In genomic region chr5:31527117-31527680, GRCm38 (mm10) we compare ENCODE assay signal across 8 mouse cellular contexts. TPM values are rescaled to one million over a fixed set of nuclear protein-coding genes. Genes with fewer than 3 reads are reported as not detected.
DNase-seq lines count a peak whose midpoint lies in the region; ATAC-seq and TF ChIP-seq lines count a peak whose summit lies in the region.

No protein-coding gene starts in this region.

- peak; percentile 40; the same call in 1 of the 2 replicates for ATAC-seq in kidney, postnatal 0 days (replicated peaks; ENCODE audit: low FRiP score, low read depth)
- peak; percentile 43 for ATAC-seq in activated CD4-positive, CD25-positive, alpha-beta regulatory T cell, adult 4 months
- peak; percentile 24; the same call in 1 of the 2 replicates for ATAC-seq in heart, postnatal 0 days (ENCODE audit: insufficient read depth, low read depth)

- H3K9ac ChIP-seq in kidney, postnatal 0 days (ENCODE audit: low read depth, low read length): peak overlapping the region; percentile 88
- H3K9ac ChIP-seq in heart, postnatal 0 days (replicated peaks; ENCODE audit: low read depth, low read length): peak overlapping the region; percentile 78

- no peak for TF ChIP-seq EP300 in heart, postnatal 0 days (IDR thresholded peaks at IDR 0.05; ENCODE audit: low read depth)

- H3K4me3 ChIP-seq in kidney, postnatal 0 days (replicated peaks; ENCODE audit: low read depth, low read length): peak overlapping the region; percentile 94
- H3K4me3 ChIP-seq in heart, postnatal 0 days (ENCODE audit: low read depth, low read length): peak overlapping the region; percentile 92
- H3K4me3 ChIP-seq in macrophage (ENCODE audit: inconsistent target): peak overlapping the region; percentile 88

- H3K9me3 ChIP-seq in kidney, postnatal 0 days (replicated peaks; ENCODE audit: low read length): no peaks in the 10 kb centered on the region
- no peaks in the 10 kb centered on the region for H3K9me3 ChIP-seq in heart, postnatal 0 days (replicated peaks; ENCODE audit: control insufficient read depth, low read length)

- peaks cover 14% of the 10 kb centered on the region for H3K4me1 ChIP-seq in kidney, postnatal 0 days (replicated peaks; ENCODE audit: insufficient read depth, low read length)
- H3K4me1 ChIP-seq in heart, postnatal 0 days (ENCODE audit: control insufficient read depth, insufficient read depth): peaks cover 21% of the 10 kb centered on the region

- no peak for TF ChIP-seq CTCF in kidney, postnatal 0 days (IDR thresholded peaks at IDR 0.05; ENCODE audit: low read depth)
- TF ChIP-seq CTCF in heart, postnatal 0 days (IDR thresholded peaks at IDR 0.05; ENCODE audit: low read depth): no peak

- H3K79me2 ChIP-seq in macrophage (ENCODE audit: inconsistent target): peaks cover 51% of the 10 kb centered on the region

- DNase-seq in kidney, postnatal 0 days (ENCODE audit: low spot score): no peak
- no peak for DNase-seq in kidney, adult 18-20 months
- DNase-seq in heart, postnatal 0 days (ENCODE audit: low spot score): no peak
- DNase-seq in B cell, adult 2 months: no peak
- no peak for DNase-seq in ovary, postnatal 10 days (ENCODE audit: low spot score)
- no peak for DNase-seq in frontal cortex, postnatal 25 days (ENCODE audit: low spot score in 2 of 2)

- H3K27ac ChIP-seq in kidney, postnatal 0 days: peak overlapping the region; percentile 85
- peak overlapping the region; percentile 77 for H3K27ac ChIP-seq in heart, postnatal 0 days (ENCODE audit: low read depth)
- H3K27ac ChIP-seq in macrophage: peak overlapping the region; percentile 77

- peaks cover 31% of the 10 kb centered on the region for H3K36me3 ChIP-seq in kidney, postnatal 0 days (ENCODE audit: insufficient read depth, low read length)
- H3K36me3 ChIP-seq in heart, postnatal 0 days (replicated peaks; ENCODE audit: control insufficient read depth, insufficient read depth, low read length): peaks cover 30% of the 10 kb centered on the region
- peaks cover 31% of the 10 kb centered on the region for H3K36me3 ChIP-seq in macrophage (ENCODE audit: inconsistent target)

- H3K4me2 ChIP-seq in kidney, postnatal 0 days (ENCODE audit: low read length): peak overlapping the region; percentile 95
- H3K4me2 ChIP-seq in heart, postnatal 0 days (ENCODE audit: low read depth, low read length): peak overlapping the region; percentile 100

- WGBS in kidney, postnatal 0 days: 3% methylated on average over 40 of the region's 40 CpGs
- 3% methylated on average over 40 of the region's 40 CpGs for WGBS in heart, postnatal 0 days
- WGBS in macrophage (ENCODE audit: missing documents): 5% methylated on average over 40 of the region's 40 CpGs

- H3K27me3 ChIP-seq in kidney, postnatal 0 days (ENCODE audit: insufficient read depth, low read length): no peaks in the 10 kb centered on the region
- no peaks in the 10 kb centered on the region for H3K27me3 ChIP-seq in heart, postnatal 0 days (ENCODE audit: control insufficient read depth, insufficient read depth, low read length)

RNA-seq across cellular contexts. Expression of gene Slc4a1ap, which starts 0.4 kb away (rescaled TPM):
- polyA plus RNA-seq in kidney, postnatal 0 days (2015; fragmentation: Nextera tagmentation; extraction: Ambion mirVana): 18.6 and 21.7 TPM in 2 replicates
- 10 to 100 TPM; 25.9 to 26.9 TPM for polyA plus RNA-seq in activated CD4-positive, CD25-positive, alpha-beta regulatory T cell, adult 4 months (2017; shearing (Covaris generic))
- 7.6 and 19.9 TPM in 2 replicates for total RNA-seq in heart, postnatal 0 days (2014; rRNA removed; ENCODE audit: low replicate concordance)
- polyA plus RNA-seq in heart, postnatal 0 days (2015; fragmentation: Nextera tagmentation; extraction: Ambion mirVana): 14.3 and 14.4 TPM in 2 replicates
- total RNA-seq in macrophage (2018; cell fraction: chromatin; rRNA removed): 100 to 1,000 TPM in 3 of 26 experiments, 10 to 100 TPM in 23; 28.1 to 115 (median 73.0) TPM
- 10 to 100 TPM; 18.8 to 38.6 (median 29.6) TPM for total RNA-seq in macrophage (2018; cell fraction: cytosol; rRNA removed)
- total RNA-seq in macrophage (2018; cell fraction: nucleus; rRNA removed): 10 to 100 TPM; 19.6 to 78.1 (median 37.7) TPM
- 23.0 to 36.2 TPM (median 27.3 TPM) in 3 replicates for polyA plus RNA-seq in macrophage (2018)

RNA-seq across cellular contexts. Expression of gene Supt7l, which starts 0.4 kb away (rescaled TPM):
- 13.6 and 16.6 TPM in 2 replicates for polyA plus RNA-seq in kidney, postnatal 0 days (2015; fragmentation: Nextera tagmentation; extraction: Ambion mirVana)
- 10 to 100 TPM; 20.1 to 23.5 TPM for polyA plus RNA-seq in activated CD4-positive, CD25-positive, alpha-beta regulatory T cell, adult 4 months (2017; shearing (Covaris generic))
- total RNA-seq in heart, postnatal 0 days (2014; rRNA removed; ENCODE audit: low replicate concordance): 21.9 and 23.7 TPM in 2 replicates
- 12.1 and 13.5 TPM in 2 replicates for polyA plus RNA-seq in heart, postnatal 0 days (2015; fragmentation: Nextera tagmentation; extraction: Ambion mirVana)
- total RNA-seq in macrophage (2018; cell fraction: chromatin; rRNA removed): 10 to 100 TPM in 22 of 26 experiments, 1 to 10 TPM in 4; 5.2 to 38.6 (median 22.7) TPM
- 10 to 100 TPM in 23 of 26 experiments, 1 to 10 TPM in 3; 8.9 to 17.8 (median 15.0) TPM for total RNA-seq in macrophage (2018; cell fraction: cytosol; rRNA removed)
- 10 to 100 TPM in 22 of 26 experiments, 1 to 10 TPM in 4; 6.1 to 45.5 (median 19.1) TPM for total RNA-seq in macrophage (2018; cell fraction: nucleus; rRNA removed)
- polyA plus RNA-seq in macrophage (2018): 11.8 to 14.0 TPM (median 13.9 TPM) in 3 replicates

RNA-seq across cellular contexts. Expression of gene Gpn1, which starts 32.7 kb away (rescaled TPM):
- 41.2 and 45.5 TPM in 2 replicates for polyA plus RNA-seq in kidney, postnatal 0 days (2015; fragmentation: Nextera tagmentation; extraction: Ambion mirVana)
- polyA plus RNA-seq in activated CD4-positive, CD25-positive, alpha-beta regulatory T cell, adult 4 months (2017; shearing (Covaris generic)): 10 to 100 TPM; 38.6 to 47.4 TPM
- total RNA-seq in heart, postnatal 0 days (2014; rRNA removed; ENCODE audit: low replicate concordance): 14.4 and 31.3 TPM in 2 replicates
- polyA plus RNA-seq in heart, postnatal 0 days (2015; fragmentation: Nextera tagmentation; extraction: Ambion mirVana): 27.6 and 29.1 TPM in 2 replicates
- total RNA-seq in macrophage (2018; cell fraction: chromatin; rRNA removed): 10 to 100 TPM in 23 of 26 experiments, 1 to 10 TPM in 3; 5.4 to 38.2 (median 20.1) TPM
- 10 to 100 TPM in 11 of 26 experiments, 1 to 10 TPM in 15; 6.5 to 12.0 (median 9.6) TPM for total RNA-seq in macrophage (2018; cell fraction: cytosol; rRNA removed)
- 10 to 100 TPM in 14 of 26 experiments, 1 to 10 TPM in 12; 4.2 to 35.2 (median 11.1) TPM for total RNA-seq in macrophage (2018; cell fraction: nucleus; rRNA removed)
- 8.6 to 19.3 TPM (median 17.5 TPM) in 3 replicates for polyA plus RNA-seq in macrophage (2018)

RNA-seq across cellular contexts. Expression of gene 4930548H24Rik, which starts 41.7 kb away (rescaled TPM):
- polyA plus RNA-seq in kidney, postnatal 0 days (2015; fragmentation: Nextera tagmentation; extraction: Ambion mirVana): not detected in 2 replicates
- under 1 TPM in 1 of 2 experiments, not detected in 1; 0.26 TPM for polyA plus RNA-seq in activated CD4-positive, CD25-positive, alpha-beta regulatory T cell, adult 4 months (2017; shearing (Covaris generic))
- 0.04 TPM in 1 of 2 replicates, not detected in the other for total RNA-seq in heart, postnatal 0 days (2014; rRNA removed; ENCODE audit: low replicate concordance)
- polyA plus RNA-seq in heart, postnatal 0 days (2015; fragmentation: Nextera tagmentation; extraction: Ambion mirVana): not detected in 2 replicates
- total RNA-seq in macrophage (2018; cell fraction: chromatin; rRNA removed): 1 to 10 TPM in 11 of 26 experiments, under 1 TPM in 8, not detected in 7; 0.41 to 3.8 (median 1.1) TPM
- under 1 TPM in 4 of 26 experiments, not detected in 22; 0.06 to 0.16 (median 0.09) TPM for total RNA-seq in macrophage (2018; cell fraction: cytosol; rRNA removed)
- total RNA-seq in macrophage (2018; cell fraction: nucleus; rRNA removed): 1 to 10 TPM in 4 of 26 experiments, under 1 TPM in 12, not detected in 10; 0.23 to 1.3 (median 0.49) TPM
- polyA plus RNA-seq in macrophage (2018): not detected in 3 replicates
